Mouse (Mus musculus) ovary, postnatal 14 days (tissue): ENCODE results near the gene Uroc1.

Experiments
- DNase-seq: peaks from one replicate; pipeline ENCODE4 v3.0.0; 2022; ENCODE audit warnings: low spot score

Gene Uroc1

GRCm38 (mm10) chr6:90332561-90333425 is at the start of gene Uroc1:
Gene Uroc1 (plus strand): TSS chr6:90333284.
- no peak for DNase-seq

DNA sequence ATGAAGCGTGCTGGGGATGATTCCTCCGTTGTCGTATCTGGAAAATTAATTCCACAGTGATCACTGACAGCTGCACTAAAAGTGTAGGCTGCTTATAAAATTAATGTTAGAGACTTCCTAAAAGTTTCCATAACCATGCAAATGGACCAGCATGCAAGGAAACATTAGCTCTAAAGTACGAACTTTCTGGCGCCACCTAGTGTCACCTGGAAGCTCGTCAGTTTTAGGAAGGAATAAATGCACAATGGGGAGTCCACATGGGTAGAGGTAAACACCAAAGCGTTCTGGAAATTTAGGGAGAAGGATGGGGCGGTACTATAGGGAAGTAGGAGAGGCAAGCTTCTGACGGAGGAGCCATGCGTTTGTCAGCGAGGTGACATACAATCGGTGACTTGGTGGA is 44.8 kb upstream of the Uroc1 start:
- DNase-seq, result peak; percentile 5

DNA sequence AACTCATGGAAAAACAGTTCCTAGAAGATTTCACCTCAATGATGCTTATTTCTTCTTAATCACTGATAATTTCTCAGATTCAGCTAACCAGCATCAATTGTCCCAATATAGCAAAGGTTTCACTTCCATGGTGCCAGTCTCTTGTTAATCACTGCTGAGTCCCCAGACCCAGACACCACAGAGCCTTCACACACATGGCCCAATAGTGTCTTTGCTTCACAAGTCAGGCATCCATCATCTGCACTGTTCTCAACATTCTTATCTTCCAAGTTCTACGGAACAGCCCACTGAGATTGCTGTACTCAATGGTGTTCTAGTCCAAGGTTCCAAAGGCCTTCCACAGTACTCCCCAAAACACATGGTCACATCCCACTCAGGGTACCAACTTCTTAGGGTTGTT is 32.2 kb upstream of the Uroc1 start, which contains the start of gene BC048671:
Gene BC048671 (plus strand): TSS at position 301 of the 400 bp plus-strand sequence.
- DNase-seq, result no peak

DNA sequence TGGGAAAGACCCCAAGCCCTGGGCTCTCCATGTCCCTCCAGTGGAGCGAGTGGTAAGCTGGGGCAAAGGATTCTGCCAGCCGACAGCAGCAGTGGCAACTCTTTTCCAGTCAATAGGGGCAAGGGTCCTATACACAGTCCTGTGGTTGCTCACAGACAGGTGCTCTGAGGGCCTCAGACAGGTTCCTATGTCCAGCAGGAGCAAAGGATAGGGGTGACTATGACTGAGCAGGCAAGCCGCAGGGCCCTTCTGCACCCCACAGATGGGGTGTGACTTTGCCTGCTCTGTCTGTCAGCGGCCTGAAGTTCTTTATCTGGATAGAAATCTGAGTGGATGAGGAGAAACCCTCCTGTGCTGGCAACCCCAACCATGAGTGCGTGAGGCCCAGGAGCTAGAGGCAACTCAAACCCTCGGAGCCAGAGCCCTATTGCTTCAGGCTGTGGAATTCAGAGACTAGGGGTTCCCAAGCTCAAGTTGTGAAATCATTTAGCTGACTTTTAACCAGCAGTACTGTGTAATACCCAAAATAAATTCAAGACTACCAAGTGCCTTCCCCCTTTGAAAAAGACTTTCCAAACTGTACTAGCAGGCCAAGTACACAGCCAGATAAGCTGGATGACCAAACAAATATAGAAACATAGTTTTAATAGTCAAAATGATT is 26.6 kb upstream of the Uroc1 start:
- DNase-seq, result no peak

DNA sequence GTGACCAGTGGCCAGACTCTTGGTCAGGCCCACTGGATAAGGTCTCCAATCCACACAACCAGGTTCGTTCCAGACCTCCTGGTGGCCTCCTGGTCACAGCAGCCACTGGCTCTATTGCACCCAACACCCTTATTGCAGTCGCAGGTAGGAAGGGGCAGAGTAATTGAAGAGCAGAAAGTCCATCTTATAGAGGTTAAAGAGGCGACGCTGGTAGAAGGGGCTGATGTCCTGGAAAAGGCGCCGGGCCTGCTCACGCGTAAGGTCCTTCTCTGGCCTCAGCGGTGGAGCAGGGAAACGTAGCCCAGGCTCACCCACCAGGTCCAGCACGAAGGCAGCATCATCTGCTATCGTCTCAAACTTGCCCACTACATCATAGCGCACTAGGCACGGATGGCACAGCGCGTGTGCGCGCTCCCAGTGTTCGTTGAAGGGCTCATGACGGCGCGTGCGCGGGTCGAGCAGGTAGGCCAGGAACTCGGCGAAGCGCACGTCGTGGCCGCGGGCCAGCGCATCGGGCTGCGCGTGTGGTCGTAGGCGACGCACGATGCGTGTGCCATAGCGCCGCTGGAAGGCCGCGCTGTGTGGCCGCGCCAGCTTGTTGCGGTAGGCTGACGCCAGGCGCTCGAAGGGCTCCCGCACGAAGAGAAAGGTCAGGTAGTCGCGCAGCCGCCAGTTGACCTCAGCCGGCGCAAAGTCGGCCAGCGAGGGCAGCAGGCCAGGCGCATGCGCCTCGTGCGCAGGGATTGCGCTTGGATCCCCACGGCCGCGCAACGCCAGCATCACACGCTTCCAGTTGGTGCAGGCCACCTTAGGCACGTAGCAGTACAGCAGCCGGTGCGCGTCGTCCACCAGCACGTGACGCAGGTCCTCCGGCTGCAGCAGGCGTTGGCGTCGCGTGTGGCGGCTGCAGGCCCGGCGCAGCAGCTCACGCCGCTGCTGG is 24.0 kb upstream of the Uroc1 start:
- no peak for DNase-seq

- no peak for DNase-seq
Observed at GRCm38 (mm10) chr6:90315961-90316360, 17.1 kb upstream of the Uroc1 start.

DNA sequence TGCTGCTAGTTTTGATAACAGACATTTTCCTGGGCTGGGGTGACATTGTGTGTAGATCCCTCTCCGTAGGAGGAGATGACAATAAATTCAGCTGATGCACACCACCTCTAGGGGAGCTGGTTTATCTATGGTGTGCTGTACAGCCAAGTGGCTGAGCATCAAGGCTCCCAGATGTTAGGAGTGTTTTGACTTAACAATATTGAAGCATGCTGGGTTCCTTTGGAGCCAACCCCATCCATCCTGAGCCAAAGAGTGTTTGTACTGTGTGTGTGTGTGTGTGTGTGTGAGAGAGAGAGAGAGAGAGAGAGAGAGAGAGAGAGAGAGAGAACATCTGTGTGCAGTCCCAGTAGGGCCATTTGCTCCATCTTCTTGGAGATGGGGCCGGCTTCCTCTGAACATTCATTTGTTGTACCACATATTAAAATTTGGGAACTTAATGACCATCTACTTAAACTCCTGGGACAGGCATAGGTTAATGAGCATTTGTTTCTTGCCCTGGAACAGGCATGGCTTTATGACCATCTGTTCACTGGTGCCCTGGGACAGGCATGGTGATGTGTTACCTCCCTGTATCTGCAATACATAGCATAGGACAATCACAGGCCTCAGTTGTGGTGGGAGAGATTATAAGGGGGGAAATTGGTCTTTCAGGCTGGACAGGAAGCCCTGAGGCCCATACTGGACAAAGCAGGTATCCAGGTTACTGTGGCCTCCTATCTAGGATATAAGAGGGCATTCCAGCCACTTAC is 15.4 kb upstream of the Uroc1 start:
- no peak for DNase-seq

DNA sequence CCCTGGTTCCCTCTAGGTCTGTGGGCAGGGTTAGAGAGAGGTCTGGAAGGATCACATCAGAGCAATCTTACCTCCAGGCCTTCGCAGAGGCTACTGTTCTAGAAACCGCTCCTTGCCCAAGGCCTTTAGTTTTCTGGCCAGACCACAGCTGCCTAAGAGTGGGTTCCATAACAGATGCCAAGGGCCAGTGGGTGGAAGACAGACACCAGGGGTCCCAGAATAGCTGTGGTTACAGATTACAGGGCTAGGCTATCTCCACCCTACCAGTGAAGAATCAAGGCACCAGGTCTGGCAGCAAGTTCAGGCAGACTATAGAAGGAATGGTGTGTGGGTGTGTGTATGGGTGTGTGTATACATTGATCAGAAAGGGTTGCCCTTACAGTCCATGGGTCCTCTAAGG is 14.1 kb upstream of the Uroc1 start:
- no peak for DNase-seq

- DNase-seq, result peak; percentile 31
Observed at GRCm38 (mm10) chr6:90319475-90320191, 13.5 kb upstream of the Uroc1 start.

GRCm38 (mm10) chr6:90320429-90320828 is 12.7 kb upstream of the Uroc1 start:
- no peak for DNase-seq

- no peak for DNase-seq
Observed at GRCm38 (mm10) chr6:90321811-90322210, 11.3 kb upstream of the Uroc1 start.

- no peak for DNase-seq
Observed at GRCm38 (mm10) chr6:90324026-90324425, 9.1 kb upstream of the Uroc1 start.

- no peak for DNase-seq
Observed at GRCm38 (mm10) chr6:90324463-90324862, 8.6 kb upstream of the Uroc1 start.

DNA sequence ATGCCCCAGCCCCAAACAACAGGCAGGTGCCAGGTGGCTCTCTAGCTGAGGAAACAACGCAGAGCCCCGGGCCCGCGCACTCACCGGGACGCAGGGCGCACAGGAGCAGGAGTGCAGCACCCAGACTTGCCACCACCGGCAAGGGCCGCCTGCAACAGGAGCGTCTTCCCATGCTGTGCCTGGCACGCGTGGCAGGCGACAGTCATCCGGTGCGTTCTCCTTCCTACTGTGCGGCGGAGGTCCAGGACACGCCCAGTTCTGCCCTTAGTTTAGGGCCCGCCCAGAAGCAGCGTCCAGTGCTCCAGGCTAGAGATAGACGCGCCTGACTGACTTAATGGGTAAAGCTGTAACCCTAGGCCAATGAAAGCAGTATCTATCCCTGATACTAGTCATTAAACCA is 8.1 kb upstream of the Uroc1 start, which contains the start of gene Chst13:
Gene Chst13 (minus strand): TSS at position 195 of the 400 bp plus-strand sequence.
- no peak for DNase-seq

DNA sequence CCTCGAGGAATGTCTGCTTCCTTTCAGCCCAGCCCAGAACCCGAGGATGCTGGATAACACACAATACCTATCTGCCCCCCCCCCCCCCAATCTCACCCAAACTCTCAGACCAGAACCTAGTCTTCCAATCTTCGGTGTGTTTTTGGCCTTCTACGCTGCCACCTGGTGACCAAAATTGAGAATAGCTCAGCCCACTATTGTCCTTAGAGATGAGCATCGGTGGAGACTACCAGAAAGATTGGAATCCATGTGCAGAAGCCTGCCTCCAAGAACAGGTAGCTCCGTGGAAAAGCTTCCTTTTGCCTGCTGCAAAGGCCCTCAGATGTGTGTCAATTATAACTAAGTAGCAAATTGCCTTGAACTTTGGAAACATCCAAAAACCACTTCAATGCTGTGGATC is 5.4 kb upstream of the Uroc1 start:
- DNase-seq, result no peak

GRCm38 (mm10) chr6:90329953-90330352 is 3.1 kb upstream of the Uroc1 start:
- DNase-seq, result peak; percentile 35

DNA sequence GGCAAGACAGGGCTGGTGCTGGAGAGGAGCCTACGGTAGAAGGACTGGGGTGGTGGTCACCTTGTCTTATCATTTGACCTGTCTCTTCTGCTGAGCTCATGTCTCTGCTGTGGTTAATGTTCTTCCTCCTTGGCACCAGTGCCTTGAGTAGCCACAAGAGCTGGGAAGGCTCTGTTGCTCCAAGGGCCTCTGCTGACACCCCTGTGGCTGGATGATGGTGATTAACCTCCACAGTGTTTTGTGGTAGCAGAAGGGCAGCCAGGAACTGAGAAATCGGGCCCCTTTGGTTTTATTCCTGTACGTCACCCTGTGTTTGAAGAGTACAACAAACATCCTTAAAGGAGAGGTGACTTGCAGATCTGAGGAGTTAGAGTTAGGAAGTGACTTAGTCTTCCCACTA is 1.2 kb downstream of the Uroc1 start:
- no peak for DNase-seq

DNA sequence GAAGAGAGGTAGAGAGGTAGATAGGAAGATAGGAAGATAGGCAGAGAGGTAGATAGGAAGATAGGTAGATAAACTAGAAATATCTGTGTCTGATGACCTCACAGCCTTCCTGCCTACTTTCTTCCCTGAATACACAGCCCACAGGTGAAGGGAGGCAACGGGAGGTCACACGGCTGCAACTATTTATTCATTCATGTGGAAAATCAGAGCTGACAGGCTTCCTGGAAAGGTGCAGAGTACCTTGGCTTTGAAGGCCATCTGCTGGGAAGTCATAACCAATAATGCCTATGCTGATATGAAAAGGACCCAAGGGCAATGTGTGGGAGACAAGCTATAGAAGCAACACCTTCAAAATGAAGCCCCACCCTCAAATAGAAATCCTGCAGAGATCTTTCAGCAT is 9.3 kb downstream of the Uroc1 start:
- DNase-seq, result no peak

GRCm38 (mm10) chr6:90347183-90347582 is 14.1 kb downstream of the Uroc1 start:
- no peak for DNase-seq

DNA sequence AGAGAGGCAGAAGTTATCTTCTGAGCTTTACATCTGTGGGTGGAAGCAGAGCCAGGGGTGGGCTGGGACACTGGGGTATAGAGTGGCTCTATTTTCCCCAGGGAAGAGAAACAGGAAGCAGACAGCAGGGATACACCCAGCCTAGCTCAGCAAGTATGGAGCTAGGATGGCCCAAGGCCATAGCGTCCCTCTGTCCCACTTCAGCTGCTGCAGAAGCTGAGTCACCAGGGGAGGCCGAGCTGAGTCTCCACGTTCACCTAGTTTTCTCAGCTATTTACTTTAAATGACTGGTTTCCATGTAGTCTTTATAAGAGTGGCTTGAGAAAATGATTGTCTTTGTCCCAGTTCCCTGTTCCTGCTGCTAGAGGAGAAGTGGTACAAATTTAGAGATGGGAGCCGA is 15.4 kb downstream of the Uroc1 start:
- no peak for DNase-seq

DNA sequence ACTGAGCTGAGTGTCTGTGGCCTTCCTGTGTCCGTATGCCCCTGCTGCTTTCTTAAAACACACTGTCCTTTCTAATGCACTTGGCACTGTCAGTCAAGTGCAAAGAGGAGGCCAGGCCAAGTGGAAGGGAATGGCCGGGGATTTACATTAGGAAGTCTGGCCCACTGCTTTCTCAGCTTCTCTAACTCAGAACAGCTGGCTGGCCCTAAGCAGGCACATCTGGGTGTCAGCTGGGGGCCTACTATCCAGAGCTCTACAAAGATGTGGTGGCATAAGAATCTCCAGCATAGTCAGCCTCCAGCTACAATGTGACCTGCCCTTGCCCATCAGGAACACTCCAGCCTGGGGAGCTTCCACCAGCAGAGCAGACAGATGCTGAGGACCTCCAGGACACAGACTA is 16.9 kb downstream of the Uroc1 start:
- no peak for DNase-seq
